Mouse (Mus musculus) heart, postnatal 0 days (tissue): ENCODE data around the gene Tmem79.
"Not testable (repeated sequence)": the region's sequence is repeated elsewhere in the genome, so short reads cannot be mapped to it uniquely, and the experiment has no call there.

Source experiments
- CTCF ChIP-seq: IDR thresholded peaks from 2 replicates; pipeline ENCODE4 v1.5.1; 2016; ENCODE audit warnings: antibody characterized with exemption, control low read depth, low read depth
- EP300 ChIP-seq: IDR thresholded peaks from 2 replicates; pipeline ENCODE4 v1.6.1; 2016; ENCODE audit warnings: antibody characterized with exemption, low read depth

- not testable (repeated sequence) for TF ChIP-seq CTCF, EP300
Observed at GRCm38 (mm10) chr3:88376644-88377043, 40.7 kb upstream of the Tmem79 start.
